Mouse (Mus musculus): Measurements from ENCODE around the gene Boc. TPM values are rescaled to one million over a fixed set of nuclear protein-coding genes. Genes with fewer than 3 reads are reported as not detected.

Boc gene
- total RNA-seq (2021) = 1 to 10 TPM; 3.7 to 3.8 TPM
- long read RNA-seq, experiment 1, partial matches to known transcripts = 2 of 3 reads
- long read RNA-seq, experiment 1, other reads (novel, unspliced or antisense) = 1 of 3 reads
- long read RNA-seq, experiment 2 = 0 reads

DNA sequence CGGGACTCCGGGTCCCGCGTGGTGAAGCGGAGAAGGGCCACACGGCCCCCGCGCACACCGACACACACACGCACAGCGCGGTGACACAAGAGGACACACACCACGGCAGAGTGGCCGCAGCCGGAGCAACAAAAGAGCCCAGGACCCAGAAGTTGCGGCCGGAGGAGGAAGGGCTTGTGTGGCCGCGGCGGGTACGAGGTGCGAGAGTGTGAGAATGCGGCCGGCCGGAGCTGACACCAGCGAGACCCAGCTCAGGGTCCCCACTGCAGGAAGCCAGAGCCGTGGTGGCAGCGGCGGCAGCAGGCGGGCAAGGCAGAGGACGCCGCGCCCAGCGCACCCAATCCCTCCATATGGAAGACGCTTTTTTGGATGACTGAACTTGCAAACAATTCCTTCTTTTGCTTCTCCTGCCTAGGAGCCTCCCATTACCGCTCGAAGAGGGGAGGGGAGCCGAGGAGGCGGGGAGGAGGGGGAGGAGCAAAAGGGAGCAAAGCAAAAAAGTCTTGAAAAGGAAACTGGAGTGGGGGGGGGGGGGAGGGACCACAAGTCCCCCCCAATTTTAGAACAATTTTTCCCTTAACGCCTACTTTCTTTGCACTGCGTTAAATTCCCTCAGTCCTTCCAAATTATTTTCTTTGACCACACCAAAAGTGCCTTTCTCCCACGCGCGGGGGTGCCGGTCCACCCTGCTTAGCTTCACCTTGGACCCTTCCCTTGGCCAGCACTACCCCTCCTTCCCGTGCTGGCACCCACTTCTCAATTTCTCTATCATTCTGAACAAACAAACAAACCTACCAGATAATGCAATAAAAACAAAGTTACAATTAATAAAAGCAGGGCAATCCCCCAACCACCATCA, at the start of gene Boc:
Gene Boc (minus strand): TSS at position 427 of the 859 bp plus-strand sequence.
- DNase-seq = peak; percentile 50 to 74
- intact Hi-C loops (cut with DNase I) = loop anchor here (5.0 kb wide), 1 partner anchor 71 kb away; no protein-coding TSS in a partner anchor

DNA sequence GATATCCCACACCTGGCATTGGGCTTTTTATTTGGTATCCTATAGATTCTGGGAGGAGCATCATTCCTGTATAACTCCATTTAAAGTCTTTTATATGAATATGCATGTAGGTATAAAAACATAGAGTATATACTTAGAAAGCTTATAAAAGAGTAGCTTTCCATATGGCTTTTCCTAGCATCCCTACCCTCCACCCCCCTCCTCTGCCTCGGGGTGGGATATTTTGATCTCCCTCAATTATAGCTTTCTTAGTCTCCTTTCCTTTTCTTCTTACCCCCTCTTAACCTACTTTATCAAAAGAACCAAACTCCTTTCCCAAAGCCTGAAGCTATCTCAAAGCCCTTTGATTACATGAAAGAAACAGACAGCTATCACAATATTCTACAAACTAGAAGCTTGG, 47.9 kb upstream of the Boc start:
- intact Hi-C loops (cut with DNase I) = no loop called here

DNA sequence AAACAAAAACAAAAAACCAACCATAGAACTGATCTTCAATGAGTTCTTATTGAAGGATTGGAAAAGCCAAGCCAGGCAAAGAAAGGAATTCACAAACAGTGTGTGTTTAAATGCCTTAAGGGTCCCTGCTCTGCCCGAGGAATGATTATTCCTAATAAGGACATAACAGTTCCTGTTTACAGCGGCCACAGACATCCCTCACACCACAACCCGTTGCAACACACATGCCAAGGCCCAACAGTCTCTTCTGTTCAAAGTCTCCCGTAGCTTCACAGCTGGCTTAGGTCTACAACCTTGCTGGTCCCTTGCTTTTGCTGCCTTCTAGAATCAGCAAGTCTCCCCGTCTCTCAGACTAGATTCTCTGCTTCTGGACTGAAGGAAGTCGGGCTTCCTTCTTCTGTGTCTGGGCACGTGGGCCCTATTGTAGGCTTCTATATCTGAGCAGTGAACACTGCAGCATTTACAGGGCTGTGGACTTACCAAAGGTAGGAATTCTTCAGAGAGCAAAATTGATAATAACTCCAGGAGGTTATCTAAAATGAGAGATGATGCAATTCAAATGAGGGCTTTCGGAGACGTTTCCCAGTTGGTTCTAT, 45.4 kb upstream of the Boc start:
- no peak for DNase-seq
- intact Hi-C loops (cut with DNase I) = no loop called here

More for the DNA sequence above, 47.9 kb upstream of the Boc start:
- no peak for DNase-seq

DNA sequence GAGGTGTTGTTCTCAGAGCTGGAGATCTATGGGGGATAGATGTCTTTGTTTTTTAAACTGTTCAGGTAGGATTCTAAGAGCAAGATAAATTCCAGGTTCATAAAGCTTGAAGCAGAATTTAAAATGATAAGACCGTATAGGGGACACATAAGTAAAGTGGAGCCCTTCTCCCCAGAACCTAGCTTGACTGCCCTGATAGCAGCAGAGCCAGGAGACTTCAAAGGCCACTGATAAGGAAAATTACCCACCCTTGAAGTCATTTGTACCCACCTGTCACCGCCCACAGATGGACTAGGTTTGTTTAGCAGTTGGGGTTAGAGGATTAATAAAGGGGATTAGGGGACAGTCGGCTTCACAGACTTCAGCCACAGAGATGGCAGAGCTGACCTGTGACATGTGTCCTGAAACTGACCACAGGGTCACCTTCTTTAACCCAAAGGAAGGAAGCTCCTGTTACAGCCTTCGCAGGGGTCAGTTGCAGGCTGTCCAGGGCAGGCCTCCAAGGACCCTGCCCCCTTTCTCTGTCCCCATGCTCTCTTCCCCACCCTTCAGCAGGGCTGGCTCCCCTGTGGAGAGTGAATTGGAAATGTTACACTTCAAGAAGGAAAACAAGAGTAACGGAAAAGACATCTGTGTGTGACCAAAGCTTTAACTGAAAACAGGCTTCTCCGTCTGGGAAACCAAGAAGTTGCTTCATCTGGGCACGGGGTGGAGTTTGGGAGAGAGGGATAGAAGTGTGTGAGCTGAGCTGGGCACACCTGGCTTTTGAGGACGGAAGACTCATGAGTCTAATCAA, 43.5 kb upstream of the Boc start:
- DNase-seq = no peak
- intact Hi-C loops (cut with DNase I) = no loop called here

DNA sequence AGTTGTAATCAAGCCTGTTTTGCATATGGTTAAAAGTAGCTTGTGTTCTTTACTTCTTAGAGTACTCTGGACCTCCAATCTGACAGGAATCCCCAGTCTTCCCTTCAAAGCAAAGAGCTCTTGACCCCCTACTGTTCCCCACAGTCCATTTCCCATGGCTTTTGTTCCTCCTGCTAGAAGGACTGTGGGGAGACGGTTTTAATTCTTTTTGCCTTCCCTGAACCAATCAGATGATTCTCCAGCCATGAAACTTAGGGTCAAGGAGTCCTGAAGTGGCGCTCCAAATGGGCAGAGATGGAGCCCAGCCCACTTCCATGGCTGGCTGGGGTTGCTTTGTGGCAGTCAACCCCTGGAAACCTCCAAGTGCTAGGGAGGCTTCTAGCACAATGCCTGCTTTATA, 42.5 kb upstream of the Boc start:
- intact Hi-C loops (cut with DNase I) = no loop called here

DNA sequence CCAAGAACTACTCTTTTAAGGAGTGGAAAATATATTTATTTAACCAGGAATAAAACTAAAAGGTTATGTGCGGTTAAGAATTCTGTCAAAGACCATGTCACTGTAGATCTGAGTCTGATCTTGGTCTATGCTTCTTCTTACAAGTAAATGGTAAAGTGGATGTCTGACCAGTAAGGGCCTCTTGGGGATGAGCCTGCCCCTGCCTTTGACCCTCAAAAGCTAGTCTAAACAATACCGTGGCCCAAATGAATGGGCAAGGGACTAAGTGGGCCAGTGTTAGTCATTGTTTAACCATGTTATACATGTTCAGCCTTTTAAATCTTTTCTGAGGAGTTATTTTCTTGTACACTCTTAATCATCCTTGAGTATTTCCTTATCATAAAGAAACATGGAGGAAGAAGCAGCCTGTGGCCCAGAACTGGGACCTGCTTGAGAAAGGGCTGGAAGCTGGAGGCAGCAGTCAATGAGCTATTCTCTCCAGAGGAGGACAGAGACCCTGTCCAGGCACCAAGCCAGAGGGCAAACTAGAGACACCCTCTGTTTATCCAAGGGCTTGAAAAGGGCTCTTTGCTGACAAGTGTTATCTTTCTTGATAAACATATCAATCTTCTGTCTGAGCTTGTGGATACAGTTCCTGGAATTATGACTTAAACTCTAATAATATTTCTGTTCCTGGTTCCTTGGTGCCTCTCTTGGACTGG, 38.6 kb upstream of the Boc start:
- DNase-seq = no peak
- intact Hi-C loops (cut with DNase I) = no loop called here

More for the DNA sequence above, 42.5 kb upstream of the Boc start:
- no peak for DNase-seq

DNA sequence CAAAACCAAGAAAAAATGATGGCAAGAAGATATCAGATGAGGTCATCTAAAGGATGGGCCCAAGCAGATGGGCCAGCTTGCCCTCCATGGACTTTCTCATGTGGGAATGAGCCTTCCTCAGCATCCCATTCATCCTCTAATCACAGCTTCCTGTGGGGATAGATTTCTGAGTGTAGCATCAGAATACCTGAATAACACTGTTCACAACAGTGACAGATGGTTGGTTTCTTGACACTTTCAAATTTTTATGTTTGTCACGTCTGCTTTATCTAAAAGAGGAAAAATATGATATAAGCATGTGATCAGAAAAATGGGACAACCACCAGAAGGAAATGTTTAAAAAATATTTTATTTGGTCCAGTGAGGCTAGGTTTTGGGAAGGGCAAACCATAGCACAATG, 30.8 kb upstream of the Boc start:
- no peak for DNase-seq
- intact Hi-C loops (cut with DNase I) = no loop called here

DNA sequence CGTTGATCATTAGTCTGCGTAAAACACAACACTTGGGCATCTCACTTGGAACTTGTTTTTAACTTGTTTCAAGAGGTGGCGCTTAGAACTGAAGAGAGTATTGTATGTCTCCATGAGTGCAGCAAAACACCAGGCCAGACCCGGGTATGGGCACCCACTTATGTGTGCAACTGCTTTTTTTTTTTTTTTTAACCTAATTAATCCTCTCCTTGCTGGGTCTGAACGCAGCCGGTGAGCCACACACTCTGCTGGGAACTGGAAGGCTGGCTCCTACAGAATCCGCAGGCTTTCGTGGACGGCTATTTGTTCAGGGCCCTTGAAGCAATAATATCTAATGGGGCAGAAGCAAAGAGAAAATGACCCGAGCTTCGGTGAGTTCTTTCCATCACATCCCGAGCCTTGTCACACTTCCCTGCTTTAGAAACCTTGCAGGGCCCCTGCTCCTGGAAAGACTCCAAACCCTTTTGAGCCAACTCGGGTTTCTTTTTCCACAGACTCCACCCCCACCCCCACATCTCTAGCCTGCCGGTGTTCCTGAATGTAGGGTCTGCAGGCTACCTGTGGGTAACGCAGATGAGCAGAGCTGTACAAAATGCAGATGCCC, 20.8 kb upstream of the Boc start:
- intact Hi-C loops (cut with DNase I) = no loop called here

DNA sequence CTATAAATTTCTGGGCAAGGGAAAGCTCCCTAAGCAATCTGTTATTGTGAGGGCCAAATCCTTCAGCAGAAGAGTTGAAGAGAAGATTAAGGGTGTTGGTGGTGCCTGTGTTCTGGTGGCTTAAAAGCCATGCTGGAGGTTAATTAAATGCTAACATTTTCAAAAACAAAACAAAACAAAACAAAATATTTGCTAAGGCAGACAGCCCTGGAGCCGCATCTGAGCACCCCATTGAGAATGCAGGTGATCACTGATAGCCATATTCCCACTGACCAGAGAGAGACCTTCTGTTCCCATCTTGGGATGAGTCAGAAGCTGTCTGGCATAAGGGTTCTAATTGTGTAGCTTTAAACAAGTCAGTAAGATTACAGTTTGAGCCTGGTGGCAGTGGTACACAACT, 19.9 kb upstream of the Boc start:
- no peak for DNase-seq
- intact Hi-C loops (cut with DNase I) = no loop called here

More for the DNA sequence above, 20.8 kb upstream of the Boc start:
- no peak for DNase-seq

DNA sequence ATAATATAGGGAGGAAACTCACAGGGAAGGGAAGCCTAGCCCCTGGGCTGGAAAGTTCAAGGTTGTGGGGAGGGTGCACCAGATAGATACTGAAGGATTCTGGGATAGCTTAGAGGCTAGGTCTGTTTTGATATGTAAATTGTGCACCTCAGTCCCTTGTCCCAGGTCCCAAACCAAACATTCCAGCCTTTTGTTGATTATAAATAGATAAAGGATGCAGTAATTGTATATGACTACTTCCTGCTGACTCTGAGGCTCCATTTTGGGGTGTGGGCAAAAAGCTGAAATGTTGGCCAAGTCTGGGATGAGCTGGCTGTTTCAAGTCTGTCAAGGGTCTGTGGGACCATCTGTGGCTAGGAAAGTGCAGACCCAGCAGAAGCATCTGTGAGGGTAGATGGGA, 9.4 kb upstream of the Boc start:
- no peak for DNase-seq
- intact Hi-C loops (cut with DNase I) = loop anchor here (5.0 kb wide), 1 partner anchor 64 kb away; no protein-coding TSS in a partner anchor

DNA sequence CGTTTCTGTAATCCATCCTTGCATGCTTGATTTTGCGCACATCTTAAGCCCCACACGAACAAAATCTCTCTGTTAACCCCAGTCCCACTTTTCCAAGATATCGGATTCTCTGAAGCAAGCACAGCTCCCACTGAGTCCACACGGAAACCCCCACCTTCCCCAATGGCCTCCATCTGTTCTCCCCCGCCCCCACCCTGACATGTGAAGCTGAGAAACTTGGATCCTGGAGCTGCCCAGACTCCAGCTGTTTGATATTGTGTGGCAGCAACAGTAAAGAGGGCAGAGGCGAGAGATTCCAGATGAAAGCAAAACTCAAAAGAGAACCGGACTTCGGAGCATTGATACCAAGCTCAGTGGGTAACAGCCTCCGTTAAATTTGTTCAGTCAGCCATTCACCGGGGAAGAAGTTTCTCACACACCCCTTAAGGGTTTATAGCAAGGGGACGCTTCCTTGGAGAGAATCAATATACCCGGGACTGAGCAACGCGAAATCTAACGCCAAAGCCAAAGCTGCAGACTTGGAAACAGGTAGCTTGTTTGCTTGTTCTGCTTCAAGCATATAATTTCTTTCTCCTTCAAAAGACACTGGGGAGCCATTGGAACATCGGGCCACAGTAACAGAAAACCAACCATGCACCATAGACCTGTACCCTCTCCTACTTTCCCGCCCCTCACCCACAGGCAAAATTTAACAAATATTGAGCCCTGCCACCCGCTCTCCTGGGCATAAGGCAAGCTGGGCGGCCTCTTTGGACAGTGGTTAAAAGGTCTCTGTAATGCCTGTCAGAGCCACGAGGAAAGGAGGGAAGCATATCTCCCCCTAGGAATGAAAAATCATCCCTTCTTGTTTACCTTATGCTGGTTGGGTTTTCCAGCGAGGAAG, 6.9 kb upstream of the Boc start:
- intact Hi-C loops (cut with DNase I) = loop anchor here (5.0 kb wide), 1 partner anchor 67 kb away; no protein-coding TSS in a partner anchor

DNA sequence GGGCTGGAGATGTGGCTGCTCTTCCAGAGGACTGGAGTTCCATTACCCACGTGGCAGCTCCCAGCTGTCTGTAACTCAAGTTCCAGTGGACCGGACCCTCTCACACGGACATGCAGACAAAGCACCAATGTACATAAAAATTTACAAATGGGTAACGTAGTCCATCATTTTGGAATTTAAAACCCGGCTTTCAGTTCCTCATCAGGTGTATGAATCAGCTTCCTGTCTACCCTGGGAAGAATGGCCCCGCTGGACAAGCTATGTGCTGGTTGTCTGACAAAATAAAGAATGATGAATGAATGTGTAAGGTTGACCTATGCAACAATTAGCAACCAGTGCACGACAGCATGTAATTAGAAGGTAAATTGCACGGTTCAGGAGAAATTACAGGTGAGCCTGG, 5.7 kb upstream of the Boc start:
- intact Hi-C loops (cut with DNase I) = no loop called here
- DNase-seq = no peak

More for the DNA sequence above, 6.9 kb upstream of the Boc start:
- no peak for DNase-seq

DNA sequence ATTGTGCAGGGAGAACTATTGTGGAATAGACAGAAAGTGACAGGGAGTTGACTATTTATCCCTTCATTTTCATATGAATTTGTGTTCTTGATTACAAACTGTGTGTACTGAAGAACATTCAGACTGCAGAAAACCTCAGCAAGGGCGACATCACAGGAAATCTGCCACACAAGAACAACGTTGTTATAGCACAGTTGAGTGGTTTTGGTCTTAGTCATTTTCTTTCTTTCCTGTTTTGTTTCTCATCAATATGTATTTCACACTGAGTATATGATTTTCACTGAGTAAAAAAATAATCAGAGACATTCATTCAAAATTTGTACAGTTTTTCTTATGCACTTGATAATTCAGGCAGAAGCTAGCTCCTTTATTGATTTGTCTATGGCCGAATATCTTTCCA, 3.4 kb upstream of the Boc start:
- DNase-seq = no peak
- intact Hi-C loops (cut with DNase I) = no loop called here

DNA sequence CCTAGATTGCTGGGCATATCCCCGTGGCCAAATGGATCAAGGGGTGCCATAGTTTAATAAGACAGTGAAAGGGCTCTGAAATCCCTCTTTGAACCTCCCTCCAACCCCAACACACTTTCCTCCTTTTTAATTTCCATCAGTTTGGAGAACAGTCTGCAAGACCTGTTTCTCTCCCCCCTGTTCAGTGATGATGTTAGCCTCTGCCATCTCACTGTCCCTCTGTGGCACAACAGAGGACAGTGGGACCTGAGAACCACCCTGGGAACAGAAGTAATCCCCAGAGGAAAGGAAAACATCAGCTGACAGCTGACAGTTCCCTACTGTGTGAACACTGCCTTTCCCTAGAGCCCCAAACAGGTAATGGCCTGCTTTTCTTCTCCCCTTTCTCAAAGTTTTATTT, 1.5 kb upstream of the Boc start:
- intact Hi-C loops (cut with DNase I) = no loop called here
- DNase-seq = no peak

DNA sequence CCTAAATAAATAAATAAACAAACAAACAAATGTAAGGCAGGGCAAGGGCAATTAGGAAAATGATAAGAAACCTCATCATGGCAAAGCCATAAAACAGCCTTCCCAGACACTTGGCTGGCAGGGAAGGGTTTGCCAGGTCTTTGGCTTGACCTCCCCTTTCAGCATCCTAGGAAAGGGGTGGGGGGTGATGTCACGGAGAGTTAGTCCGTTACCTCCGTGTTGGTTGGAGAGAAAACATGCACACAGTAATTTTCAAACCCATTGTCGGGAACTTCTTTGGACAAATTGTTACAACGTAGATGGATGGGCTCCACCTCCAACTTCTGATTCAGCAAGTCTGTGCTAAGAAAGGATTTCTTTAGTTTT, 616 bp upstream of the Boc start:
- no peak for DNase-seq
- intact Hi-C loops (cut with DNase I) = loop anchor here (5.0 kb wide), 1 partner anchor 72 kb away; no protein-coding TSS in a partner anchor

DNA sequence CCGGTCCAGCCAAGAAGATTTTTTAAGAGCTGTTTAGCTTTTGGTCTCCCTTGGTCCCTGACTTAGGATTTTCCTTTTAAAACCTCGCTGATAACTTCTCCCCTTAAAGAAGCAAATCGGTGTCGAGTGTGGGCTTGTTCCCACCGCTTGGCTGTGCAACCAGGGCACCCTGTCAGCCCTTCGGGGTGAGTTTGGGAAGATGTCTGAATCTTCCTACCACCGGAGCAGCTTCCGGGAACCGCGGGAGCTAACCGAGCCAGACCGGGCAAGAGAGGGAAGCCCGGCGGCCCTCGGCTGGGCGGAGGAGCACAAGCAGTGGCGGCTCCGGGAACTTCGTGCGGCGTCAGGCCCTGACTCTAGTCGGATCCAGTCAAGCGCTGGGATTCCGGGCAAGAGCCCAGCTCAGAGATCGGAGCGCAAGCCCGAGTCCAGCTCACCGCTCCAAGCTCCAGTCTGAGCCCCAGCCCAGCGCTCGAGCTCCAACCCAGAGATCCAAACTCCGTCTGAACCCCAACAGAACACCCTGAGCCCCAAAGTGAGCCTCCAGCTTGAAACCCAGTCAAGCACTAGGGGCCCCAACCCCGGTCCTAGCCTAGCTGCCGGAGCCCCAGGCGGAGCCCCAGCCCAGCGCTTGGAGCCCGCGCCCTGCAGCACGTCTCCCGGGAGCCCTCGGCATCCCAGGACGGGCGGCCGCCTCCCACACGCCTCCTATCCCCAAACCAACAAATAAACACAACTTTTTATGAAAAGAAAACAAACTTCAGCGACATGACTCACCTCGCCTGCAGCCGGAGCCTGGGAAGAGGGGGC, 831 bp downstream of the Boc start:
- peak; percentile 75 to 76 for DNase-seq
- intact Hi-C loops (cut with DNase I) = loop anchor here (5.0 kb wide), 1 partner anchor 71 kb away; no protein-coding TSS in a partner anchor

DNA sequence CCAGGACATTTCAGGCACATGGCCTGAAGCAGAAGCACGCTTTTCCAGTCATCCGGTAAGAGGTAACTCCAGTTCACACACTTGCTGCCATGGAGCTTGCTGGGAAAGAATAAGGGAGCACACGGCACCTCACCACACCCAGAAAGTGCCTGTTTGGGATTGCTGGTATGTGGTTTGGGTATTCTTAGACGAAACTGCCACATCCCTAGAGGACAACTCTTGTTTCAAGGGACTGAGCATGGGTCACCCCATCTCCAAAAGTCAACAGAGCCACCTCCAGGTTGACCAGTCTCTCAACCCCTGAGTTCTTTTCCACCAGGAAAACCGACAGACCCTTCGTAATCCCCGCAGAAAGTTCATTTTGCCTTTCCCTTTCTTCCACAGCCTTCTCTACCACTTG, 1.6 kb downstream of the Boc start:
- DNase-seq = no peak
- intact Hi-C loops (cut with DNase I) = loop anchor here (5.0 kb wide), 1 partner anchor 70 kb away; no protein-coding TSS in a partner anchor
